ENCODE assay signal across 16 mouse cellular contexts in genomic region chr17:64019646-64020045, GRCm38 (mm10).
"Had no signal": no experiment of that assay in that cellular context is flagged by ENCODE, and none has a peak within 500 bp of the region (broad histone marks: within the 10 kb centered on the region; RNA-seq: fewer than 3 reads in every experiment).

No protein-coding gene starts in this region.

- H3K27ac ChIP-seq: kidney, embryonic 15.5 days; limb, embryonic 13.5 days; liver, embryonic 12.5 days; midbrain, embryonic 10.5 days; neural tube, embryonic 15.5 days; stomach, postnatal 0 days had no signal

- H3K4me3 ChIP-seq: kidney, embryonic 15.5 days; limb, embryonic 13.5 days; liver, embryonic 12.5 days; midbrain, embryonic 10.5 days; myocyte; neural tube, embryonic 15.5 days had no signal

- H3K27me3 ChIP-seq: kidney, embryonic 15.5 days; limb, embryonic 13.5 days; liver, embryonic 12.5 days; neural tube, embryonic 15.5 days had no signal

- DNase-seq: kidney, adult 2 months; kidney, postnatal 14 days; left cerebral cortex, postnatal 4 days; lung, embryonic 14.5 days; lung, postnatal 10 days; lung, postnatal 4 days; thymus, adult 18-20 months; thymus, postnatal 14 days had no signal

- H3K4me2 ChIP-seq: kidney, embryonic 15.5 days; limb, embryonic 13.5 days; lung, embryonic 14.5 days; neural tube, embryonic 15.5 days had no signal

- ATAC-seq: intestine, embryonic 16.5 days had no signal

- H3K36me3 ChIP-seq: kidney, embryonic 15.5 days; limb, embryonic 13.5 days; liver, embryonic 12.5 days; midbrain, embryonic 10.5 days; neural tube, embryonic 15.5 days had no signal

- H3K9ac ChIP-seq: kidney, embryonic 15.5 days; limb, embryonic 13.5 days; liver, embryonic 12.5 days; lung, embryonic 14.5 days; neural tube, embryonic 15.5 days had no signal

- H3K9me3 ChIP-seq: kidney, embryonic 15.5 days; limb, embryonic 13.5 days; liver, embryonic 12.5 days; midbrain, embryonic 10.5 days; neural tube, embryonic 15.5 days had no signal
